Mouse (Mus musculus) embryonic fibroblast, embryonic 13.5 days (primary cell): ENCODE measurements around the gene Sept8.

ENCODE experiments used
- CTCF ChIP-seq: IDR thresholded peaks from 2 replicates; pipeline ENCODE4 v1.5.1; 2011; ENCODE audit warnings: mild to moderate bottlenecking, control low read depth, low read length, moderate library complexity, borderline replicate concordance; ENCODE audit not compliant: insufficient read depth
- POLR2A ChIP-seq: IDR thresholded peaks from 2 replicates; pipeline ENCODE4 v1.6.1; 2011; ENCODE audit warnings: low read depth, mild to moderate bottlenecking, control low read depth, low read length, moderate library complexity

DNA sequence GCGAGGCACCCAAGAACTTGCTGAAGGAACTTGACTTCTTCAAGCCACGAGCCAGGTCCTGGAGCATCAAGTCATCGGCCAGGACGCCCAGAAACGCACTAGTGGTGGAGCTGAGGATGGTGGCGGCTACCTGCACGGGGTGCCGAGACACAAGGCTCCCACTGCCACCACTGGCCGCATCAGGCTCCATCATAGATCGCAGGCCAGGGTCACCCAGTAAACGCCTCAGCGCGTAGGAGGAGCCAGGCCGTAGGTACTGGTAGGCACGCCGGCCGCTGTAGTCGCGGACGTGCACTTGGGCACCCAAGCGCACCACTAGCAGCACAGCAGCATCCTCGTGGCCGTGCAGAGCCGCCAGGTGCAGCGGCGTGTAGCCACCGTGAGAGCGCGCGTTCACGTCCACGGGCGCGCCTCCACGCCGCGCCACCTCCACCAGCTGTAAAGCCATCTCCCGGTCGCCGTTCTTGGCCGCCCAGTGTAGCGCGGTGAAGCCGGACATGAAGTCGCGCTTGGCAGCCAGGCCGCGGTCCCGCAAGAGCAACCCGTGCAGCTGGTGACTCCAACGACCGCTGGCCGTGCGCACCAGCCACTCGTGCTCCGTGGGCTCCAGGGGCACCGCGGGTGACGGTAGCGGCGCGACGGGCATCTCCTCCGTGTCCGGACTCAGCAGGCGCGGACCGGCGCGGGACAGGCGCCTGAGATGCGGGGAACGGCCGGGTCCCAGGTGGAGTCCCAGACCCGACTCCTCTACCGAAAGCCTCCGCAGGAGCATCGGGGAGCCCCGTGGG is 40.5 kb upstream of the Sept8 start:
- no peak for TF ChIP-seq CTCF
- TF ChIP-seq POLR2A: no peak
